Mouse (Mus musculus): ENCODE measurements around the gene Mmp25.

DNA sequence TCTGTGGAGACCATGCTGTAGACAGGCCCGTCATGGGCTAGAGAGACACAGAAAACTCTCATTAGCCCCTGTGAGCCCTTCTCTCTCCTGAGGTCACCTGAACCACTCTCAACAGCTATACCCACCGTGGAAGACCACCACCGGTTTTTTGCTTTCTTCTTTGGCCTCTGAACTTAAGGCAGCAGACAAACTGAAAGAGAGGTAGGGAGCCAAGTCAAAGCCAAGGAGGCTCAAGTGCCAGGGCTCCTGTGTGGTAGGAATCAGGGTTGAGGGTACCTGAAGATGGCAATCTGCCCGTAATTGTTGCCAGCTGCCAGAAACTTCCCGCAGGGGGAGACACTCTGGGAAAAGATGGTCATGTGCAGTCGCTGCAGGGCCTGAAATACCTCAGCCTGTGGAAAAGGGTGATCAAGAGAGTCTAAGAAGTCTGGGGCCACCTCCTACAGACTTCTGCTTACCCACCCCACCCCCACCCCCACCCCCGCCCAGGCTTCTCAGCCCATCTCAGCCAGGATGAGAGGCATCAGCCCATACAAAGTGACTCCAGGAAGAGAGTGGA, 25.5 kb upstream of the Mmp25 start:
- TF ChIP-seq CTCF (conservative IDR thresholded peaks at IDR 0.05; ENCODE audit: low read length), result 0 out of 2 replicates have a peak, but pooled peaks have one; percentile 12
- no peak for TF ChIP-seq NANOG (IDR thresholded peaks at IDR 0.05; ENCODE audit: borderline replicate concordance, low read length)
- TF ChIP-seq POU5F1 (IDR thresholded peaks at IDR 0.05; ENCODE audit: borderline replicate concordance, low read length), result no peak
